Mouse (Mus musculus): ENCODE measurements around the gene Fmn2. TPM values are rescaled to one million over a fixed set of nuclear protein-coding genes. Genes with fewer than 3 reads are reported as not detected.

Fmn2 gene
- polyA plus RNA-seq, 1 experiment from 2014 or later: 0.74 TPM

- Histone ChIP-seq H3K9ac (ENCODE audit: low read length) (no peak overlapping the region), H3K36me3 (ENCODE audit: control insufficient read depth, insufficient read depth, low read length) (no peaks in the 10 kb centered on the region), H3K9me3 (ENCODE audit: control insufficient read depth, low read length) (no peaks in the 10 kb centered on the region), H3K4me3 (ENCODE audit: control insufficient read depth in 1 of 2, insufficient read depth in 1 of 2, low read depth in 1 of 2, low read length in 2 of 2) (no peak overlapping the region), H3K27ac (replicated peaks in 1 of 2; ENCODE audit: control insufficient read depth in 1 of 2, insufficient read depth in 1 of 2, low read depth in 2 of 2, low read length in 2 of 2) (no peak overlapping the region), H3K4me2 (ENCODE audit: low read length) (no peak overlapping the region), H3K4me1 (ENCODE audit: control insufficient read depth in 2 of 2, insufficient read depth in 2 of 2, low read length in 2 of 2) (no peaks in the 10 kb centered on the region), H3K27me3 (ENCODE audit: control insufficient read depth, insufficient read depth, low read length) (no peaks in the 10 kb centered on the region)
- no peak for ATAC-seq (ENCODE audit: insufficient number of reproducible peaks, insufficient read depth, low FRiP score, low read depth)
- WGBS: 95% methylated on average over 5 of the region's 5 CpGs
Observed at GRCm38 (mm10) chr1:174700871-174701270, 199.2 kb downstream of the Fmn2 start.

- Histone ChIP-seq H3K27ac (replicated peaks in 1 of 2; ENCODE audit: control insufficient read depth in 1 of 2, insufficient read depth in 1 of 2, low read depth in 2 of 2, low read length in 2 of 2) (no peak overlapping the region), H3K4me2 (ENCODE audit: low read length) (no peak overlapping the region), H3K4me3 (ENCODE audit: control insufficient read depth in 1 of 2, insufficient read depth in 1 of 2, low read depth in 1 of 2, low read length in 2 of 2) (no peak overlapping the region), H3K27me3 (ENCODE audit: control insufficient read depth, insufficient read depth, low read length) (no peaks in the 10 kb centered on the region), H3K4me1 (ENCODE audit: control insufficient read depth in 2 of 2, insufficient read depth in 2 of 2, low read length in 2 of 2) (no peaks in the 10 kb centered on the region), H3K9me3 (ENCODE audit: control insufficient read depth, low read length) (no peaks in the 10 kb centered on the region), H3K36me3 (ENCODE audit: control insufficient read depth, insufficient read depth, low read length) (no peaks in the 10 kb centered on the region), H3K9ac (ENCODE audit: low read length) (no peak overlapping the region)
- 78% methylated on average over 5 of the region's 5 CpGs for WGBS
- ATAC-seq (ENCODE audit: insufficient number of reproducible peaks, insufficient read depth, low FRiP score, low read depth): no peak
Observed at GRCm38 (mm10) chr1:174701835-174702234, 200.2 kb downstream of the Fmn2 start.

GRCm38 (mm10) chr1:174703909-174704308 is 202.3 kb downstream of the Fmn2 start:
- H3K27ac ChIP-seq (replicated peaks in 1 of 2; ENCODE audit: control insufficient read depth in 1 of 2, insufficient read depth in 1 of 2, low read depth in 2 of 2, low read length in 2 of 2): no peak overlapping the region
- no peak overlapping the region for H3K9ac ChIP-seq (ENCODE audit: low read length)
- H3K9me3 ChIP-seq (ENCODE audit: control insufficient read depth, low read length): no peaks in the 10 kb centered on the region
- H3K4me2 ChIP-seq (ENCODE audit: low read length): no peak overlapping the region
- H3K36me3 ChIP-seq (ENCODE audit: control insufficient read depth, insufficient read depth, low read length): no peaks in the 10 kb centered on the region
- no peak for ATAC-seq (ENCODE audit: insufficient number of reproducible peaks, insufficient read depth, low FRiP score, low read depth)
- H3K4me3 ChIP-seq (ENCODE audit: control insufficient read depth in 1 of 2, insufficient read depth in 1 of 2, low read depth in 1 of 2, low read length in 2 of 2): no peak overlapping the region
- no peaks in the 10 kb centered on the region for H3K27me3 ChIP-seq (ENCODE audit: control insufficient read depth, insufficient read depth, low read length)
- H3K4me1 ChIP-seq (ENCODE audit: control insufficient read depth in 2 of 2, insufficient read depth in 2 of 2, low read length in 2 of 2): no peaks in the 10 kb centered on the region
- 86% methylated on average over 1 of the region's 1 CpGs for WGBS

- ATAC-seq (ENCODE audit: insufficient number of reproducible peaks, insufficient read depth, low FRiP score, low read depth): no peak
- WGBS: 87% methylated on average over 12 of the region's 12 CpGs
- Histone ChIP-seq H3K4me1 (ENCODE audit: control insufficient read depth in 2 of 2, insufficient read depth in 2 of 2, low read length in 2 of 2) (no peaks in the 10 kb centered on the region), H3K36me3 (ENCODE audit: control insufficient read depth, insufficient read depth, low read length) (no peaks in the 10 kb centered on the region), H3K9ac (ENCODE audit: low read length) (no peak overlapping the region), H3K4me2 (ENCODE audit: low read length) (no peak overlapping the region), H3K4me3 (ENCODE audit: control insufficient read depth in 1 of 2, insufficient read depth in 1 of 2, low read depth in 1 of 2, low read length in 2 of 2) (no peak overlapping the region), H3K27me3 (ENCODE audit: control insufficient read depth, insufficient read depth, low read length) (no peaks in the 10 kb centered on the region), H3K9me3 (ENCODE audit: control insufficient read depth, low read length) (no peaks in the 10 kb centered on the region), H3K27ac (replicated peaks in 1 of 2; ENCODE audit: control insufficient read depth in 1 of 2, insufficient read depth in 1 of 2, low read depth in 2 of 2, low read length in 2 of 2) (no peak overlapping the region)
Observed at GRCm38 (mm10) chr1:174719729-174720458, 218.3 kb downstream of the Fmn2 start.

GRCm38 (mm10) chr1:174728771-174729170 is 227.1 kb downstream of the Fmn2 start:
- no peak for ATAC-seq (ENCODE audit: insufficient number of reproducible peaks, insufficient read depth, low FRiP score, low read depth)
- Histone ChIP-seq H3K4me3 (ENCODE audit: control insufficient read depth in 1 of 2, insufficient read depth in 1 of 2, low read depth in 1 of 2, low read length in 2 of 2) (no peak overlapping the region), H3K4me1 (ENCODE audit: control insufficient read depth in 2 of 2, insufficient read depth in 2 of 2, low read length in 2 of 2) (no peaks in the 10 kb centered on the region), H3K9ac (ENCODE audit: low read length) (no peak overlapping the region), H3K9me3 (ENCODE audit: control insufficient read depth, low read length) (no peaks in the 10 kb centered on the region), H3K27me3 (ENCODE audit: control insufficient read depth, insufficient read depth, low read length) (no peaks in the 10 kb centered on the region), H3K4me2 (ENCODE audit: low read length) (no peak overlapping the region), H3K36me3 (ENCODE audit: control insufficient read depth, insufficient read depth, low read length) (no peaks in the 10 kb centered on the region), H3K27ac (replicated peaks in 1 of 2; ENCODE audit: control insufficient read depth in 1 of 2, insufficient read depth in 1 of 2, low read depth in 2 of 2, low read length in 2 of 2) (no peak overlapping the region)
- WGBS: 67% methylated on average over 3 of the region's 3 CpGs

GRCm38 (mm10) chr1:174732715-174733114 is 231.1 kb downstream of the Fmn2 start:
- no peak overlapping the region for H3K27ac ChIP-seq (replicated peaks in 1 of 2; ENCODE audit: control insufficient read depth in 1 of 2, insufficient read depth in 1 of 2, low read depth in 2 of 2, low read length in 2 of 2)
- H3K27me3 ChIP-seq (ENCODE audit: control insufficient read depth, insufficient read depth, low read length): no peaks in the 10 kb centered on the region
- no peaks in the 10 kb centered on the region for H3K9me3 ChIP-seq (ENCODE audit: control insufficient read depth, low read length)
- no peak overlapping the region for H3K9ac ChIP-seq (ENCODE audit: low read length)
- no peak overlapping the region for H3K4me2 ChIP-seq (ENCODE audit: low read length)
- no peaks in the 10 kb centered on the region for H3K36me3 ChIP-seq (ENCODE audit: control insufficient read depth, insufficient read depth, low read length)
- H3K4me3 ChIP-seq (ENCODE audit: control insufficient read depth in 1 of 2, insufficient read depth in 1 of 2, low read depth in 1 of 2, low read length in 2 of 2): no peak overlapping the region
- 56% methylated on average over 6 of the region's 6 CpGs for WGBS
- ATAC-seq (ENCODE audit: insufficient number of reproducible peaks, insufficient read depth, low FRiP score, low read depth): no peak
- H3K4me1 ChIP-seq (ENCODE audit: control insufficient read depth in 2 of 2, insufficient read depth in 2 of 2, low read length in 2 of 2): no peaks in the 10 kb centered on the region

GRCm38 (mm10) chr1:174738958-174739357 is 237.3 kb downstream of the Fmn2 start:
- no peak for ATAC-seq (ENCODE audit: insufficient number of reproducible peaks, insufficient read depth, low FRiP score, low read depth)
- Histone ChIP-seq H3K4me2 (ENCODE audit: low read length) (no peak overlapping the region), H3K4me1 (ENCODE audit: control insufficient read depth in 2 of 2, insufficient read depth in 2 of 2, low read length in 2 of 2) (no peaks in the 10 kb centered on the region), H3K36me3 (ENCODE audit: control insufficient read depth, insufficient read depth, low read length) (no peaks in the 10 kb centered on the region), H3K9ac (ENCODE audit: low read length) (no peak overlapping the region), H3K27ac (replicated peaks in 1 of 2; ENCODE audit: control insufficient read depth in 1 of 2, insufficient read depth in 1 of 2, low read depth in 2 of 2, low read length in 2 of 2) (no peak overlapping the region), H3K27me3 (ENCODE audit: control insufficient read depth, insufficient read depth, low read length) (no peaks in the 10 kb centered on the region), H3K9me3 (ENCODE audit: control insufficient read depth, low read length) (no peaks in the 10 kb centered on the region), H3K4me3 (ENCODE audit: control insufficient read depth in 1 of 2, insufficient read depth in 1 of 2, low read depth in 1 of 2, low read length in 2 of 2) (no peak overlapping the region)
- WGBS: 77% methylated on average over 8 of the region's 8 CpGs

GRCm38 (mm10) chr1:174742667-174743066 is 241.0 kb downstream of the Fmn2 start:
- H3K36me3 ChIP-seq (ENCODE audit: control insufficient read depth, insufficient read depth, low read length): no peaks in the 10 kb centered on the region
- ATAC-seq (ENCODE audit: insufficient number of reproducible peaks, insufficient read depth, low FRiP score, low read depth): no peak
- WGBS: 72% methylated on average over 2 of the region's 2 CpGs

More at GRCm38 (mm10) chr1:174742667-174743066, 241.0 kb downstream of the Fmn2 start:
- H3K9me3 ChIP-seq (ENCODE audit: control insufficient read depth, low read length): no peaks in the 10 kb centered on the region
- no peak overlapping the region for H3K9ac ChIP-seq (ENCODE audit: low read length)
- no peak overlapping the region for H3K4me2 ChIP-seq (ENCODE audit: low read length)
- H3K4me3 ChIP-seq (ENCODE audit: control insufficient read depth in 1 of 2, insufficient read depth in 1 of 2, low read depth in 1 of 2, low read length in 2 of 2): no peak overlapping the region
- H3K4me1 ChIP-seq (ENCODE audit: control insufficient read depth in 2 of 2, insufficient read depth in 2 of 2, low read length in 2 of 2): no peaks in the 10 kb centered on the region
- no peaks in the 10 kb centered on the region for H3K27me3 ChIP-seq (ENCODE audit: control insufficient read depth, insufficient read depth, low read length)
- no peak overlapping the region for H3K27ac ChIP-seq (replicated peaks in 1 of 2; ENCODE audit: control insufficient read depth in 1 of 2, insufficient read depth in 1 of 2, low read depth in 2 of 2, low read length in 2 of 2)
